ENCODE assay signal across 9 mouse cellular contexts in the genomic region with DNA sequence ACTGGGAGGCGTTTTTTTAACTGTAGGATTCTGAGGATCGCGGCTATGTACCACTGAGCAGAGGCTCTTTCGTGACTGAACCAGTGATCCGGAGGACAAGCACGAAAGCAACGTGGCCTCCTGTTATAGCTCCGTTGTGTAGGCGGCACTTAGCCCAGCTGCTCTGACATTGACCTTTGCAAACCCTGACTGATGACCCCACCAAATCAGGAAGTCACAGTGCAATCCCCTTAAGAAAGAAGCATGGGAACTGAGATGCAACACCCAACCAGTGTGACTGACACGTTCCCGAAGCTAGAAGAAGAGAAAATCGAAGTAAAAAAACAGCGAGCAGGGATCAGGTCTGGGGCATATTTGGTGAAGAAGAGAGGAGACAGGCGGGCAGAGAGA. TPM values are rescaled to one million over a fixed set of nuclear protein-coding genes. Genes with fewer than 3 reads are reported as not detected.
DNase-seq lines count a peak whose midpoint lies in the region; ATAC-seq lines count a peak whose summit lies in the region.
"Had no signal": no experiment of that assay in that cellular context is flagged by ENCODE, and none has a peak within 500 bp of the region (broad histone marks: within the 10 kb centered on the region; RNA-seq: fewer than 3 reads in every experiment).

No protein-coding gene starts in this region.

- no peak overlapping the region for H3K4me3 ChIP-seq in forebrain, embryonic 14.5 days (ENCODE audit: low read depth, low read length)
- no peak overlapping the region for H3K4me3 ChIP-seq in forebrain, embryonic 16.5 days (replicated peaks; ENCODE audit: low read length)
- H3K4me3 ChIP-seq in embryonic facial prominence, embryonic 12.5 days, result no peak overlapping the region

- H3K4me2 ChIP-seq in forebrain, embryonic 14.5 days (ENCODE audit: low read length), result 0 out of 2 replicates have a peak overlapping the region, but pooled peaks have one; percentile 15
- no peak overlapping the region for H3K4me2 ChIP-seq in forebrain, embryonic 16.5 days (ENCODE audit: low read length)
- peak overlapping the region; percentile 33 for H3K4me2 ChIP-seq in embryonic facial prominence, embryonic 12.5 days (replicated peaks)

- H3K36me3 ChIP-seq in forebrain, embryonic 14.5 days (ENCODE audit: control insufficient read depth, insufficient read depth, low read length), result no peaks in the 10 kb centered on the region
- H3K36me3 ChIP-seq in forebrain, embryonic 16.5 days (ENCODE audit: control insufficient read depth, insufficient read depth), result no peaks in the 10 kb centered on the region
- no peaks in the 10 kb centered on the region for H3K36me3 ChIP-seq in embryonic facial prominence, embryonic 12.5 days

- ATAC-seq in forebrain, embryonic 14.5 days, result no peak
- no peak for ATAC-seq in forebrain, embryonic 16.5 days
- ATAC-seq in embryonic facial prominence, embryonic 12.5 days (ENCODE audit: insufficient number of reproducible peaks, insufficient read depth, low FRiP score, low TSS enrichment), result peak; percentile 50; the same call in 1 of the 2 replicates
- peak; percentile 53 for ATAC-seq in megakaryocyte progenitor cell, adult 5-6 weeks (replicated peaks; ENCODE audit: poor library complexity)

- H3K27me3 ChIP-seq in forebrain, embryonic 14.5 days (replicated peaks; ENCODE audit: control insufficient read depth, insufficient read depth, low read length), result no peaks in the 10 kb centered on the region
- no peaks in the 10 kb centered on the region for H3K27me3 ChIP-seq in forebrain, embryonic 16.5 days (replicated peaks; ENCODE audit: control insufficient read depth, insufficient read depth, low read length)
- H3K27me3 ChIP-seq in embryonic facial prominence, embryonic 12.5 days, result no peaks in the 10 kb centered on the region

- H3K27ac ChIP-seq in forebrain, embryonic 14.5 days (ENCODE audit: low read depth, low read length), result no peak overlapping the region
- no peak overlapping the region for H3K27ac ChIP-seq in forebrain, embryonic 16.5 days (ENCODE audit: low read length)
- no peak overlapping the region for H3K27ac ChIP-seq in embryonic facial prominence, embryonic 12.5 days

- no peak for DNase-seq in forebrain, embryonic 14.5 days (ENCODE audit: low spot score)
- peak; percentile 36 for DNase-seq in kidney, adult 18-20 months
- no peak for DNase-seq in cerebellum, adult 11 months
- DNase-seq in layer of hippocampus, adult 8-10 months (ENCODE audit: low spot score in 2 of 2), result no peak
- no peak for DNase-seq in ovary, postnatal 14 days (ENCODE audit: low spot score)

- WGBS in forebrain, embryonic 14.5 days, result 78% methylated on average over 14 of the region's 14 CpGs
- 71% methylated on average over 14 of the region's 14 CpGs for WGBS in forebrain, embryonic 16.5 days
- 53% methylated on average over 14 of the region's 14 CpGs for WGBS in embryonic facial prominence, embryonic 12.5 days

- no peaks in the 10 kb centered on the region for H3K4me1 ChIP-seq in forebrain, embryonic 14.5 days (ENCODE audit: control insufficient read depth, insufficient read depth, low read length)
- no peaks in the 10 kb centered on the region for H3K4me1 ChIP-seq in forebrain, embryonic 16.5 days (replicated peaks; ENCODE audit: control insufficient read depth, insufficient read depth, low read length)
- no peaks in the 10 kb centered on the region for H3K4me1 ChIP-seq in embryonic facial prominence, embryonic 12.5 days

- no peaks in the 10 kb centered on the region for H3K9me3 ChIP-seq in forebrain, embryonic 14.5 days (replicated peaks; ENCODE audit: control insufficient read depth, low read length)
- H3K9me3 ChIP-seq in forebrain, embryonic 16.5 days (ENCODE audit: control insufficient read depth, low read length), result no peaks in the 10 kb centered on the region
- no peaks in the 10 kb centered on the region for H3K9me3 ChIP-seq in embryonic facial prominence, embryonic 12.5 days

- H3K9ac ChIP-seq in forebrain, embryonic 14.5 days (ENCODE audit: low read length), result no peak overlapping the region
- no peak overlapping the region for H3K9ac ChIP-seq in forebrain, embryonic 16.5 days (replicated peaks; ENCODE audit: low read depth, low read length)
- no peak overlapping the region for H3K9ac ChIP-seq in embryonic facial prominence, embryonic 12.5 days

RNA-seq across cellular contexts. Expression of a gene that starts 6.6 kb away (rescaled TPM):
- not detected in 2 replicates for polyA plus RNA-seq in forebrain, embryonic 14.5 days (2014; fragmentation: Nextera tagmentation; extraction: Ambion mirVana)
- not detected in 2 replicates for polyA plus RNA-seq in forebrain, embryonic 16.5 days (2015; fragmentation: Nextera tagmentation; extraction: Ambion mirVana)
- not detected in 2 replicates for polyA plus RNA-seq in embryonic facial prominence, embryonic 12.5 days (2016; fragmentation: Nextera tagmentation; extraction: Ambion mirVana)
- total RNA-seq in megakaryocyte progenitor cell, adult 5-6 weeks (2015), result not detected in 2 replicates
- total RNA-seq in megakaryocyte progenitor cell, adult 5-6 weeks (2017), result not detected in 2 replicates
- total RNA-seq in layer of hippocampus, adult 8-10 months (2022), result not detected
- total RNA-seq: hematopoietic stem cell, adult 5-6 weeks had no signal

RNA-seq across cellular contexts. Expression of a gene that starts 9.6 kb away (rescaled TPM):
- 0.30 TPM in 1 of 2 replicates, not detected in the other for polyA plus RNA-seq in forebrain, embryonic 14.5 days (2014; fragmentation: Nextera tagmentation; extraction: Ambion mirVana)
- polyA plus RNA-seq in forebrain, embryonic 16.5 days (2015; fragmentation: Nextera tagmentation; extraction: Ambion mirVana), result not detected in 2 replicates
- polyA plus RNA-seq in embryonic facial prominence, embryonic 12.5 days (2016; fragmentation: Nextera tagmentation; extraction: Ambion mirVana), result 33.2 and 41.0 TPM in 2 replicates
- total RNA-seq in megakaryocyte progenitor cell, adult 5-6 weeks (2015), result not detected in 2 replicates
- total RNA-seq in megakaryocyte progenitor cell, adult 5-6 weeks (2017), result not detected in 2 replicates
- total RNA-seq in layer of hippocampus, adult 8-10 months (2022), result 1 to 10 TPM in 3 of 4 experiments, not detected in 1; 1.4 to 2.0 (median 1.6) TPM
- total RNA-seq: hematopoietic stem cell, adult 5-6 weeks had no signal

RNA-seq across cellular contexts. Expression of a gene that starts 10.2 kb away (rescaled TPM):
- polyA plus RNA-seq in forebrain, embryonic 14.5 days (2014; fragmentation: Nextera tagmentation; extraction: Ambion mirVana), result 0.79 and 0.99 TPM in 2 replicates
- polyA plus RNA-seq in forebrain, embryonic 16.5 days (2015; fragmentation: Nextera tagmentation; extraction: Ambion mirVana), result 1.5 and 2.9 TPM in 2 replicates
- 0.19 and 0.42 TPM in 2 replicates for polyA plus RNA-seq in embryonic facial prominence, embryonic 12.5 days (2016; fragmentation: Nextera tagmentation; extraction: Ambion mirVana)
- total RNA-seq in megakaryocyte progenitor cell, adult 5-6 weeks (2015), result 1.3 and 1.9 TPM in 2 replicates
- total RNA-seq in megakaryocyte progenitor cell, adult 5-6 weeks (2017), result 0.12 and 0.51 TPM in 2 replicates
- 10 to 100 TPM; 10.1 to 11.2 (median 10.7) TPM for total RNA-seq in layer of hippocampus, adult 8-10 months (2022)
- total RNA-seq: hematopoietic stem cell, adult 5-6 weeks had no signal

RNA-seq across cellular contexts. Expression of a gene that starts 30.7 kb away (rescaled TPM):
- polyA plus RNA-seq in forebrain, embryonic 14.5 days (2014; fragmentation: Nextera tagmentation; extraction: Ambion mirVana), result 0.37 TPM in 1 of 2 replicates, not detected in the other
- polyA plus RNA-seq in forebrain, embryonic 16.5 days (2015; fragmentation: Nextera tagmentation; extraction: Ambion mirVana), result not detected in 2 replicates
- polyA plus RNA-seq in embryonic facial prominence, embryonic 12.5 days (2016; fragmentation: Nextera tagmentation; extraction: Ambion mirVana), result 5.9 and 6.7 TPM in 2 replicates
- not detected in 2 replicates for total RNA-seq in megakaryocyte progenitor cell, adult 5-6 weeks (2015)
- total RNA-seq in megakaryocyte progenitor cell, adult 5-6 weeks (2017), result not detected in 2 replicates
- total RNA-seq in layer of hippocampus, adult 8-10 months (2022), result not detected
- total RNA-seq: hematopoietic stem cell, adult 5-6 weeks had no signal

RNA-seq across cellular contexts. Expression of a gene that starts 39.3 kb away (rescaled TPM):
- not detected in 2 replicates for polyA plus RNA-seq in forebrain, embryonic 14.5 days (2014; fragmentation: Nextera tagmentation; extraction: Ambion mirVana)
- polyA plus RNA-seq in forebrain, embryonic 16.5 days (2015; fragmentation: Nextera tagmentation; extraction: Ambion mirVana), result not detected in 2 replicates
- polyA plus RNA-seq in embryonic facial prominence, embryonic 12.5 days (2016; fragmentation: Nextera tagmentation; extraction: Ambion mirVana), result 6.9 and 15.0 TPM in 2 replicates
- total RNA-seq in megakaryocyte progenitor cell, adult 5-6 weeks (2015), result not detected in 2 replicates
- not detected in 2 replicates for total RNA-seq in megakaryocyte progenitor cell, adult 5-6 weeks (2017)
- not detected for total RNA-seq in layer of hippocampus, adult 8-10 months (2022)
- total RNA-seq: hematopoietic stem cell, adult 5-6 weeks had no signal

Comparison
In these comparisons a context has a peak if more than half of its experiments do, and no peak if none do; other contexts are left out.
1. ATAC-seq: peak in embryonic facial prominence, embryonic 12.5 days (single experiment) and megakaryocyte progenitor cell, adult 5-6 weeks (single experiment); none in forebrain, embryonic 14.5 days (single experiment) and forebrain, embryonic 16.5 days (single experiment).
2. RNA of a gene that starts 9.6 kb away (polyA plus RNA-seq): 33.2 to 41.0 TPM in embryonic facial prominence, embryonic 12.5 days; not detected in forebrain, embryonic 16.5 days and 0.30 TPM in forebrain, embryonic 14.5 days; every median in the first group is over 10 times any median in the second.